Mouse (Mus musculus): ENCODE measurements around the gene 4930452B06Rik.

GRCm38 (mm10) chr14:8460226-8461129, 205.6 kb downstream of the 4930452B06Rik start:
- TF ChIP-seq TAL1 (IDR thresholded peaks at IDR 0.05; ENCODE audit: low read length) (no peak), GATA1 (IDR thresholded peaks at IDR 0.05; ENCODE audit: low read length) (no peak)
